Mouse (Mus musculus): ENCODE measurements around the gene Yod1. TPM values are rescaled to one million over a fixed set of nuclear protein-coding genes. Genes with fewer than 3 reads are reported as not detected.

Gene Yod1
- polyA plus RNA-seq, 2 experiments, result 5.8 to 19.0 TPM

- H3K9me3 ChIP-seq (ENCODE audit: control insufficient read depth, low read length), result no peaks in the 10 kb centered on the region
- H3K27me3 ChIP-seq (ENCODE audit: control insufficient read depth, insufficient read depth, low read length), result no peaks in the 10 kb centered on the region
- DNase-seq (ENCODE audit: low read depth in 3 of 3, low spot score in 3 of 3) (no peak), ATAC-seq (ENCODE audit: insufficient read depth) (no peak)
- no peak overlapping the region for H3K9ac ChIP-seq (replicated peaks)
- no peak overlapping the region for H3K4me2 ChIP-seq (ENCODE audit: low read depth)
- H3K4me1 ChIP-seq (replicated peaks; ENCODE audit: control insufficient read depth in 2 of 2, insufficient read depth in 2 of 2, low read length in 1 of 2), result no peaks in the 10 kb centered on the region
- no peak overlapping the region for H3K4me3 ChIP-seq (ENCODE audit: insufficient read depth in 1 of 2, low read depth in 2 of 2, low read length in 2 of 2)
- 77% methylated on average over 5 of the region's 5 CpGs for WGBS (ENCODE audit: insufficient replicate concordance)
- peaks cover 61% of the 10 kb centered on the region for H3K36me3 ChIP-seq (replicated peaks; ENCODE audit: control insufficient read depth, insufficient read depth, low read depth)
- TF ChIP-seq CTCF (IDR thresholded peaks at IDR 0.05; ENCODE audit: low read depth), result no peak
- TF ChIP-seq EP300 (IDR thresholded peaks at IDR 0.05; ENCODE audit: low read depth), result no peak
- no peak overlapping the region for H3K27ac ChIP-seq
These were observed 18.5 kb upstream of the Yod1 start for GRCm38 (mm10) chr1:130698601-130699000.

- no peak overlapping the region for H3K4me3 ChIP-seq (ENCODE audit: insufficient read depth in 1 of 2, low read depth in 2 of 2, low read length in 2 of 2)
- DNase-seq (ENCODE audit: low read depth in 3 of 3, low spot score in 3 of 3) (no peak), ATAC-seq (ENCODE audit: insufficient read depth) (no peak)
- H3K9me3 ChIP-seq (ENCODE audit: control insufficient read depth, low read length), result no peaks in the 10 kb centered on the region
- no peaks in the 10 kb centered on the region for H3K27me3 ChIP-seq (ENCODE audit: control insufficient read depth, insufficient read depth, low read length)
- peaks cover 67% of the 10 kb centered on the region for H3K36me3 ChIP-seq (replicated peaks; ENCODE audit: control insufficient read depth, insufficient read depth, low read depth)
- TF ChIP-seq CTCF (IDR thresholded peaks at IDR 0.05; ENCODE audit: low read depth), result no peak
- no peak for TF ChIP-seq EP300 (IDR thresholded peaks at IDR 0.05; ENCODE audit: low read depth)
- H3K4me2 ChIP-seq (ENCODE audit: low read depth), result no peak overlapping the region
- no peak overlapping the region for H3K27ac ChIP-seq
- H3K4me1 ChIP-seq (replicated peaks; ENCODE audit: control insufficient read depth in 2 of 2, insufficient read depth in 2 of 2, low read length in 1 of 2), result no peaks in the 10 kb centered on the region; a peak in 1 of 4 replicates
- 80% methylated on average over 10 of the region's 10 CpGs for WGBS (ENCODE audit: insufficient replicate concordance)
- H3K9ac ChIP-seq (replicated peaks), result no peak overlapping the region
These were observed 17.0 kb upstream of the Yod1 start for GRCm38 (mm10) chr1:130699937-130700633.

GRCm38 (mm10) chr1:130701976-130702375 is 15.2 kb upstream of the Yod1 start:
- Histone ChIP-seq H3K9me3 (ENCODE audit: control insufficient read depth, low read length) (no peaks in the 10 kb centered on the region), H3K4me3 (ENCODE audit: insufficient read depth in 1 of 2, low read depth in 2 of 2, low read length in 2 of 2) (no peak overlapping the region), H3K4me1 (replicated peaks; ENCODE audit: control insufficient read depth in 2 of 2, insufficient read depth in 2 of 2, low read length in 1 of 2) (no peaks in the 10 kb centered on the region; a peak in 1 of 4 replicates), H3K4me2 (ENCODE audit: low read depth) (no peak overlapping the region), H3K9ac (replicated peaks) (no peak overlapping the region), H3K36me3 (replicated peaks; ENCODE audit: control insufficient read depth, insufficient read depth, low read depth) (peaks cover 73% of the 10 kb centered on the region), H3K27ac (no peak overlapping the region), H3K27me3 (ENCODE audit: control insufficient read depth, insufficient read depth, low read length) (no peaks in the 10 kb centered on the region)
- 84% methylated on average over 11 of the region's 11 CpGs for WGBS (ENCODE audit: insufficient replicate concordance)
- TF ChIP-seq EP300 (IDR thresholded peaks at IDR 0.05; ENCODE audit: low read depth), result no peak
- TF ChIP-seq CTCF (IDR thresholded peaks at IDR 0.05; ENCODE audit: low read depth), result no peak
- ATAC-seq (ENCODE audit: insufficient read depth) (no peak), DNase-seq (ENCODE audit: low read depth in 3 of 3, low spot score in 3 of 3) (no peak)

GRCm38 (mm10) chr1:130703613-130704012 is 13.5 kb upstream of the Yod1 start:
- Histone ChIP-seq H3K9me3 (ENCODE audit: control insufficient read depth, low read length) (no peaks in the 10 kb centered on the region), H3K4me1 (replicated peaks; ENCODE audit: control insufficient read depth in 2 of 2, insufficient read depth in 2 of 2, low read length in 1 of 2) (no peaks in the 10 kb centered on the region; a peak in 1 of 4 replicates), H3K27me3 (ENCODE audit: control insufficient read depth, insufficient read depth, low read length) (no peaks in the 10 kb centered on the region), H3K9ac (replicated peaks) (no peak overlapping the region), H3K4me2 (ENCODE audit: low read depth) (no peak overlapping the region), H3K27ac (no peak overlapping the region), H3K36me3 (replicated peaks; ENCODE audit: control insufficient read depth, insufficient read depth, low read depth) (peaks cover 70% of the 10 kb centered on the region), H3K4me3 (ENCODE audit: insufficient read depth in 1 of 2, low read depth in 2 of 2, low read length in 2 of 2) (no peak overlapping the region)
- 80% methylated on average over 2 of the region's 2 CpGs for WGBS (ENCODE audit: insufficient replicate concordance)
- no peak for DNase-seq (ENCODE audit: low read depth in 3 of 3, low spot score in 3 of 3)
- TF ChIP-seq CTCF (IDR thresholded peaks at IDR 0.05; ENCODE audit: low read depth), result no peak
- no peak for TF ChIP-seq EP300 (IDR thresholded peaks at IDR 0.05; ENCODE audit: low read depth)
- ATAC-seq (ENCODE audit: insufficient read depth), result no peak

GRCm38 (mm10) chr1:130710283-130711080 is 6.6 kb upstream of the Yod1 start:
- Histone ChIP-seq H3K27me3 (ENCODE audit: control insufficient read depth, insufficient read depth, low read length) (no peaks in the 10 kb centered on the region), H3K4me1 (replicated peaks; ENCODE audit: control insufficient read depth in 2 of 2, insufficient read depth in 2 of 2, low read length in 1 of 2) (peaks cover 0 to 3% of the 10 kb centered on the region in 2 experiments; a peak in 3 of 4 replicates), H3K27ac (no peak overlapping the region), H3K9me3 (ENCODE audit: control insufficient read depth, low read length) (no peaks in the 10 kb centered on the region), H3K4me2 (ENCODE audit: low read depth) (no peak overlapping the region), H3K9ac (replicated peaks) (no peak overlapping the region), H3K36me3 (replicated peaks; ENCODE audit: control insufficient read depth, insufficient read depth, low read depth) (peaks cover 33% of the 10 kb centered on the region), H3K4me3 (ENCODE audit: insufficient read depth in 1 of 2, low read depth in 2 of 2, low read length in 2 of 2) (no peak overlapping the region)
- ATAC-seq (ENCODE audit: insufficient read depth) (no peak), DNase-seq (ENCODE audit: low read depth in 3 of 3, low spot score in 3 of 3) (no peak)
- TF ChIP-seq EP300 (IDR thresholded peaks at IDR 0.05; ENCODE audit: low read depth) (no peak), CTCF (IDR thresholded peaks at IDR 0.05; ENCODE audit: low read depth) (no peak)
- 84% methylated on average over 22 of the region's 22 CpGs for WGBS (ENCODE audit: insufficient replicate concordance)

Measured in liver, embryonic 14.5 days (tissue).